Mouse (Mus musculus) 416B (cell line): ENCODE results near the gene Tnpo3.
A peak's percentile ranks its signal among the peaks of the same experiment; 100 is the strongest.

Experiments used
- DNase-seq: peaks from one replicate; pipeline ENCODE4 v3.0.0; 2011; ENCODE audit warnings: low read depth

Tnpo3 gene

GRCm38 (mm10) chr6:29527361-29528164, 82.1 kb downstream of the Tnpo3 start:
- DNase-seq = no peak

- no peak for DNase-seq
These were observed 83.1 kb downstream of the Tnpo3 start, which contains the start of gene Irf5 for GRCm38 (mm10) chr6:29526281-29527251. TSS of gene Irf5 (plus strand) at chr6:29526625.

- DNase-seq = peak; percentile 41
These were observed 84.4 kb downstream of the Tnpo3 start for GRCm38 (mm10) chr6:29525256-29525655.

DNA sequence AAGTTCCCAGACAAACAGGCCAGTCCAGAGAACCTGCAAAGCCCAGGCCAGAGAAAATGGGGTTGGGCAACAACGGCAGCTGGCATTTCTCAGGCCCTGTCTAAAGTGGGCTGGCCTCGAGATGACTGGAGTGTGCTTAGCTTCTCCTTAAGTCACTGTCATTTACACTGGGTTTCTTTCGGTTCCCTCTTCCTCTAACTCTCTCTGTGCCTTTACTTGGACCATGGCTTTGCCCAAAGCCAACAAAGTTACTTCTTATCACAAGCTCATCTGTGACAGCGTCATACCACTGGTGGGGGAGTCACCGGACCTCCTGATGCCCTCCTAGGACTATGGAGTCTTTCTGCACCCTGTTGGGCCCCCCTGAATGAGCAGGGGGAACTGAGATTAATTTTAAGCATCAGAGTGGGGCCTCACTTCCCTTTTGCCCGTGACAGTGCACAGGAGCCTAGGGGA, 85.6 kb downstream of the Tnpo3 start:
- no peak for DNase-seq

GRCm38 (mm10) chr6:29523301-29524033, 86.2 kb downstream of the Tnpo3 start:
- no peak for DNase-seq

DNA sequence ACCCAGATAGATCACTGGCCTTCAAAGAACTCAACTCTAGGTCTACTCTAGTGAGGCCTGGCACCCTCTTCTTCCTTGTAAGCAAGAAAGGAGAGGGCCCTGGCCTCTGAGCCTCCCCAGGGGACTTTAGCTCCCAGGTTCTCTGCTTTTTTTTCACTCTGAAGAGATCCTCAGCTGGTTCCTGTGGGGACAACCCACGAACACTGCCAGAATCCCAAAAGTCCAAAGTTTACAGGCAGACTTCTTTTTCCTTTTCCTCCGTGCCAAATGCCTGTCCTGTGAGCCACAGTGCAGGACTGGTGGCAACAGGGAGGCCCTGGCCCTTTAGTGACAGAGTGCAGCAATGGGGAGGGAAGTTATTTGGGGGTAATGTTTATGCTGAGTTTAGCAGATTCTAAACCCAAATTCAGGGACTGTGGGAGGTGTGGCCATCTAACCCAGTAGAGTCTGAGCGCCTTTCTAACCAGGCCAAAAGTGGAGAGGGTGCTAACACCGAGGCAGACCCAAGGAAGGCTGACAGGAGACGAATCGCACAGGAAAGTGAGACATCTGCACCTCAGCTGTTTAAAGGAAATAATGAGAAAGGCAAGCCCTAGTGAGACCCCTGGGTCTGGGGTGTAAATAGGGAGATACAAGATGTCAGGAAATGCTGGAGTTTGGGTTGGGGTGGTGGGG, 86.9 kb downstream of the Tnpo3 start:
- DNase-seq = no peak

DNA sequence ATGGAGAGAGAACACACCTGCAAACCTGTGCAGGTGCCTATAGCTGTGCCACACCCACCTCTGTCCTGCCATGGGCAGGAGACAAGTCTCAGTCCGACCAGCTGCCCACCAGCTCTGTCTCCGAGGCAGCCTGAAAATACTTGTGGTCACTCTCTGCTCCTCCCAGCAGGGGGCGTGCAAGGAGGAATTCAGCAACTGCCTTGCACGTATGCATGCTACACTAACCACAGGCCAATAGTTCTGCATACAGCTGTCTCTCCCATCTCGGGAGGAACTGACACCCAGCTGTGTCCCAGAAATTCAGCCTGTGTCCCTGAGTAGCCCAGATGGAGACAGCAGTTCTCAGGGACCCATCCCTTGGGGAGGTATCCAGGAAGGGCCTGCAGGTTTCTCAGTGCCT, 92.5 kb downstream of the Tnpo3 start:
- DNase-seq = peak; percentile 78

DNA sequence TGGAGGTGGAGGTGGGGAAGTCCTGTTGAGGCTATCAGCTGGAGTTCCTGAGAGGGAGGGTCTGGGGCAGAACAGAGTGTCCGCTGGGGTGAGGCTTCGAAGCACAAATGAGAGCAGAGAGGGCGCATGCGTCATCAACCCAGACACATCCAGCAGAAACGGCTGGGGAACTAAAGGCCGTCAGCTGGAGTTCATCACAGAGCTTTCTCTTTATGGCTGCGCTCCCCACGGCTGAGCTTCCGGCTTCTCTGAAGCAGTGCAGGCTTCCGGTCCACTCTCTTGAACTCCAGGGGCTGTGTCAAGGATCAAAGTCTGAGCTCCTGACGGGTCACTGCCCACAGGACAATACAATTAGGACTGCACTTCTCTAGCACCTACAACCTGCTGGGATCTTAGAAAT, 96.4 kb downstream of the Tnpo3 start:
- DNase-seq = peak; percentile 54

- DNase-seq = no peak
These were observed 100.6 kb downstream of the Tnpo3 start for GRCm38 (mm10) chr6:29509086-29509485.

- DNase-seq = no peak
These were observed 102.0 kb downstream of the Tnpo3 start, which contains the start of gene Kcp for GRCm38 (mm10) chr6:29507447-29508309. TSS of gene Kcp (minus strand) at chr6:29507952.

DNA sequence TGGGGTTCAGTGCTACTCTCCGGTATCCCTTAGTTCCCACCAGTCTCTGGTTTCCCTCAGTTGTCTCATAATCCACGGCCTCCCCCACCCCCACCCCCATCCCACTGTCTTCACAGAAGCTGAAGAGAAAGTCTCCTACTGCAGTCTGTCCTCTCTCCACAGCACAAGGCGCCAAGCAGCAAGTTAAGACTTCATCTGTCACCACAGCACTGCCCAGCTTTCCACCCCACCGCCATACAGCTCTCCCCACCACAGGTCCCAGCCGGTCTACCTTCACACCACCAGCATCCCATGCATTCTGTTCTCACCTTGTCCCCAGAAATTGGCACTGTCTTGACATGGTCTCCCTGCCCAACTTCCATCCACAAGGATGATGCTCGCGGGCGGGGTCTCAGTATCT, 102.9 kb downstream of the Tnpo3 start:
- DNase-seq = no peak

GRCm38 (mm10) chr6:29505493-29505892, 104.2 kb downstream of the Tnpo3 start:
- DNase-seq = no peak

DNA sequence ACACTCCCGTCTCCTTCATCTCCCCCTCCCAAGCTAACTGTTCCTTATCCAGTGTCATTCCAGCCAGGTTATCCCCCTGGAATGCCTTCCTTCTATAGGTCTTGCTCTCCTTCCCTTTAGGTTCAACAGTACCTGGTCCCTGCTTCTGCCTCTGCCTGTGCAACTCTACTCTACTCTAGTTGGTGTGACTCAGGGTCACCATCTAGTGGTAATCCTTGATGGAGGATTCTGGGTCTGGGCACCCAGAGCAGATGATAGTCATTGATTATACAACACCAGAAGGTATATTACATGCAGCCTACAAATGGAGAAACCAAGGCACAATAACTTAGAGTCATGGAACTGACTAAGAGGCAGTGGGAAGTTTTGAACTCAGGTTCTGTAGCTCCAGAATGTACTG, 108.1 kb downstream of the Tnpo3 start:
- DNase-seq = peak; percentile 31

- DNase-seq = no peak
These were observed 108.9 kb downstream of the Tnpo3 start for GRCm38 (mm10) chr6:29500810-29501209.

- DNase-seq = no peak
These were observed 109.5 kb downstream of the Tnpo3 start for GRCm38 (mm10) chr6:29500177-29500576.

DNA sequence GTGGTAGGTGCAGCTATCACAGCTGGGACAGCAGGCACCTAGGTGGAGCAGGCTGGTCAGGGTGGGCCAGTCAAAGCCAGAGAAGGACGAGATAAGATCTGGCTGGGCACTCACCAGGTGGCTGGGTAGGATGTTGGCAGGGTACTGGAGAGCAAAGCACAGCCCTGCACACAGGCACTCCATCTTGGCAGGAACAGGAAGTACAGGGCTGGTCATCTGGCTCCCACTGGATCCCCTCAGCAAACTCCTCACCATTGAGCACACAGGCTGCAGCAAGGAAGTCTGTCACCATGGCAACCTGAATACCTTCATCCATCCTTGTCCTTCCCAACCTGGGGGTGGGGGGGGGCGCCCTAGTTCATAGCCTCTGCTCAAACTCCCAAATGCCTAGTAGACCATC, 111.9 kb downstream of the Tnpo3 start:
- no peak for DNase-seq

- DNase-seq = no peak
These were observed 113.4 kb downstream of the Tnpo3 start for GRCm38 (mm10) chr6:29496270-29496669.

DNA sequence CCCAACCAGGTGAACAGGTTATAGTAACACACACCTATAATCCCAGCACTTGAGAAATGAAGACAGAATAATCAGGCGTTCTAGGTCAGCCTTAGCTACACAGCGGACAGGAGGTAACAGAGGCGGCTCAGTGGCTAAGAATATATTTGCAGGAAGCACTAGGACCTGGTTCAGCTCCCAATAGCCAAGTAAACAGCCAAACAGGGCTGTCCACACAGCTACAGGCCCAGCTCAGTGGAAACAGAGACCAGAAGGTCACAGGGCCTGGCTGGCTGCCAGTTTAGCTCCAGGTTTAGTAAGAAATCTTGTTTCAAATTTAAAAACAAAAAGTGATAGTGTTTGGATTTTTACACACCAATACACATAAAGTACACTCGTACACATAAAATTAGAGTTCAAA, 115.6 kb downstream of the Tnpo3 start:
- DNase-seq = no peak
